ENCODE assay signal across 12 mouse cellular contexts in genomic region chr1:79752015-79752695, GRCm38 (mm10). TPM values are rescaled to one million over a fixed set of nuclear protein-coding genes. Genes with fewer than 3 reads are reported as not detected.
DNase-seq lines count a peak whose midpoint lies in the region; ATAC-seq and TF ChIP-seq lines count a peak whose summit lies in the region.
"Had no signal": no experiment of that assay in that cellular context is flagged by ENCODE, and none has a peak within 500 bp of the region (broad histone marks: within the 10 kb centered on the region; RNA-seq: fewer than 3 reads in every experiment).

No protein-coding gene starts in this region.

- no peaks in the 10 kb centered on the region for H3K36me3 ChIP-seq in heart, embryonic 11.5 days (ENCODE audit: control insufficient read depth, insufficient read depth, low read length)
- H3K36me3 ChIP-seq in spleen, adult 2 months (ENCODE audit: control insufficient read depth, insufficient read depth, low read length): no peaks in the 10 kb centered on the region
- peaks cover 9% of the 10 kb centered on the region; the same call in 1 of the 2 replicates for H3K36me3 ChIP-seq in forebrain, embryonic 10.5 days (replicated peaks)
- H3K36me3 ChIP-seq: limb, embryonic 13.5 days had no signal

- no peak for DNase-seq in heart, adult 9 months (ENCODE audit: low spot score in 2 of 2)
- no peak for DNase-seq in spleen, adult 2 months (ENCODE audit: low read depth in 1 of 2, low spot score in 2 of 2)
- no peak for DNase-seq in spleen, adult 12 weeks (ENCODE audit: low spot score)
- DNase-seq in yolk sac, embryonic 10.5 days (ENCODE audit: low spot score): peak; percentile 67
- DNase-seq in forebrain, embryonic 10.5 days (ENCODE audit: extremely low spot score, low spot score): no peak
- DNase-seq in layer of hippocampus, adult 11-12 months (ENCODE audit: low spot score): no peak

- H3K4me1 ChIP-seq in heart, embryonic 11.5 days (ENCODE audit: control insufficient read depth, insufficient read depth, low read length): peaks cover 13% of the 10 kb centered on the region
- H3K4me1 ChIP-seq in spleen, adult 2 months (ENCODE audit: control insufficient read depth, insufficient read depth, insufficient read length): peaks cover 25% of the 10 kb centered on the region
- H3K4me1 ChIP-seq in forebrain, embryonic 10.5 days: no peaks in the 10 kb centered on the region
- H3K4me1 ChIP-seq: midbrain, embryonic 12.5 days had no signal

- no peak for TF ChIP-seq CTCF in spleen, adult 2 months (IDR thresholded peaks at IDR 0.05; ENCODE audit: extremely low read depth, insufficient read depth, insufficient read length, insufficient replicate concordance)

- H3K4me2 ChIP-seq in heart, embryonic 11.5 days: no peak overlapping the region
- H3K4me2 ChIP-seq: hindbrain, embryonic 12.5 days; limb, embryonic 13.5 days; midbrain, embryonic 12.5 days had no signal

- H3K9ac ChIP-seq in heart, embryonic 11.5 days (ENCODE audit: low read depth, low read length): no peak overlapping the region
- H3K9ac ChIP-seq: hindbrain, embryonic 12.5 days; limb, embryonic 13.5 days; midbrain, embryonic 12.5 days had no signal

- H3K27ac ChIP-seq in heart, embryonic 11.5 days (ENCODE audit: low read depth, low read length): peak overlapping the region; percentile 59; the same call in 1 of the 2 replicates
- H3K27ac ChIP-seq in spleen, adult 2 months (ENCODE audit: insufficient read depth, low read length): peak overlapping the region; percentile 68
- no peak overlapping the region for H3K27ac ChIP-seq in forebrain, embryonic 10.5 days
- H3K27ac ChIP-seq: hindbrain, embryonic 12.5 days; limb, embryonic 13.5 days; midbrain, embryonic 12.5 days had no signal

- TF ChIP-seq POLR2A in spleen, adult 2 months (IDR thresholded peaks at IDR 0.05; ENCODE audit: low read depth, low read length): no peak

- no peaks in the 10 kb centered on the region for H3K9me3 ChIP-seq in heart, embryonic 11.5 days (replicated peaks; ENCODE audit: control insufficient read depth, low read length)
- no peaks in the 10 kb centered on the region; the same call in 1 of the 2 replicates for H3K9me3 ChIP-seq in forebrain, embryonic 10.5 days
- H3K9me3 ChIP-seq: midbrain, embryonic 12.5 days had no signal

- no peaks in the 10 kb centered on the region for H3K27me3 ChIP-seq in heart, embryonic 11.5 days (ENCODE audit: control insufficient read depth, insufficient read depth, low read length)
- no peaks in the 10 kb centered on the region for H3K27me3 ChIP-seq in spleen, adult 2 months (ENCODE audit: control insufficient read depth, insufficient read depth, low read length)
- H3K27me3 ChIP-seq in forebrain, embryonic 10.5 days (ENCODE audit: poor library complexity, severe bottlenecking): no peaks in the 10 kb centered on the region
- H3K27me3 ChIP-seq: hindbrain, embryonic 12.5 days; limb, embryonic 13.5 days; midbrain, embryonic 12.5 days had no signal

- ATAC-seq in heart, embryonic 11.5 days (replicated peaks; ENCODE audit: insufficient number of reproducible peaks, low FRiP score, low TSS enrichment): no peak
- peak; percentile 79 for ATAC-seq in inflammation-experienced regulatory T-cells, adult 6 months
- ATAC-seq: forebrain, embryonic 16.5 days had no signal

- H3K4me3 ChIP-seq in heart, embryonic 11.5 days (ENCODE audit: low read depth, low read length): no peak overlapping the region
- H3K4me3 ChIP-seq in spleen, adult 2 months (ENCODE audit: extremely low read depth, insufficient read depth, insufficient read length): no peak overlapping the region
- H3K4me3 ChIP-seq in forebrain, embryonic 10.5 days: no peak overlapping the region
- H3K4me3 ChIP-seq: hindbrain, embryonic 12.5 days; limb, embryonic 13.5 days; midbrain, embryonic 12.5 days had no signal

- 69% methylated on average over 7 of the region's 7 CpGs for WGBS in heart, embryonic 11.5 days (ENCODE audit: insufficient replicate concordance)
- 33% methylated on average over 7 of the region's 7 CpGs for WGBS in spleen, adult 2 months
- WGBS in forebrain, embryonic 10.5 days: 86% methylated on average over 7 of the region's 7 CpGs

RNA-seq across cellular contexts. Expression of gene Mrpl44, which starts 23.7 kb away (rescaled TPM):
- polyA plus RNA-seq in heart, embryonic 11.5 days (2014; fragmentation: Nextera tagmentation; extraction: Ambion mirVana): 45.3 and 49.0 TPM in 2 replicates
- 5.0 and 7.4 TPM in 2 replicates for polyA plus RNA-seq in spleen, adult 2 months (2012; rRNA removed)
- polyA plus RNA-seq in inflammation-experienced regulatory T-cells, adult 6 months (2017; shearing (Covaris generic)): 10 to 100 TPM; 57.9 to 59.8 (median 59.5) TPM
- 64.2 and 67.4 TPM in 2 replicates for polyA plus RNA-seq in forebrain, embryonic 10.5 days (2016; fragmentation: Nextera tagmentation; extraction: Ambion mirVana)

RNA-seq across cellular contexts. Expression of gene Wdfy1, which starts 23.8 kb away (rescaled TPM):
- polyA plus RNA-seq in heart, embryonic 11.5 days (2014; fragmentation: Nextera tagmentation; extraction: Ambion mirVana): 23.7 and 24.5 TPM in 2 replicates
- polyA plus RNA-seq in spleen, adult 2 months (2012; rRNA removed): 22.1 and 31.9 TPM in 2 replicates
- 10 to 100 TPM; 20.1 to 33.5 (median 22.2) TPM for polyA plus RNA-seq in inflammation-experienced regulatory T-cells, adult 6 months (2017; shearing (Covaris generic))
- polyA plus RNA-seq in forebrain, embryonic 10.5 days (2016; fragmentation: Nextera tagmentation; extraction: Ambion mirVana): 37.8 and 38.3 TPM in 2 replicates
